Mouse (Mus musculus) kidney, postnatal 25 days (tissue): ENCODE results near the gene Ppil3.

Source experiments
- DNase-seq, 2 experiments: peaks; one replicate each; pipeline ENCODE4 v3.0.0; 2021; ENCODE audit warnings: mixed read lengths in 2 of 2

Gene Ppil3

GRCm38 (mm10) chr1:58408141-58408540, 37.1 kb downstream of the Ppil3 start:
- DNase-seq = no peak

GRCm38 (mm10) chr1:58407321-58407720, 38.0 kb downstream of the Ppil3 start:
- no peak for DNase-seq

- DNase-seq = no peak
Measured at GRCm38 (mm10) chr1:58403745-58404144, 41.5 kb downstream of the Ppil3 start.

GRCm38 (mm10) chr1:58401396-58401795, 43.9 kb downstream of the Ppil3 start:
- DNase-seq = no peak

- DNase-seq = no peak
Measured at GRCm38 (mm10) chr1:58397731-58398130, 47.6 kb downstream of the Ppil3 start.

GRCm38 (mm10) chr1:58396179-58396578, 49.1 kb downstream of the Ppil3 start:
- no peak for DNase-seq

GRCm38 (mm10) chr1:58395341-58395740, 49.9 kb downstream of the Ppil3 start:
- no peak for DNase-seq

- peak; percentile 51 to 85 for DNase-seq
Measured at GRCm38 (mm10) chr1:58393284-58394195, 51.7 kb downstream of the Ppil3 start.

GRCm38 (mm10) chr1:58392652-58393283, 52.5 kb downstream of the Ppil3 start, which contains the start of gene Bzw1:
Gene Bzw1, plus strand, starts transcription at chr1:58392898.
- DNase-seq = peak; percentile 94 to 96

GRCm38 (mm10) chr1:58392268-58392651, 53.0 kb downstream of the Ppil3 start:
- DNase-seq = no peak

- DNase-seq = no peak
Measured at GRCm38 (mm10) chr1:58391421-58392267, 53.6 kb downstream of the Ppil3 start.

- peak; percentile 40 to 62 for DNase-seq
Measured at GRCm38 (mm10) chr1:58382586-58383281, 62.6 kb downstream of the Ppil3 start.
